Mouse (Mus musculus) cerebellum, postnatal 36 days (tissue): ENCODE measurements around the gene Gm2916.
"Not testable (repeated sequence)": the region's sequence is repeated elsewhere in the genome, so short reads cannot be mapped to it uniquely, and the experiment has no call there.

Experiments used
- DNase-seq, 2 experiments: peaks; one replicate each; pipeline ENCODE4 v3.0.0; 2021 to 2022; ENCODE audit warnings: mixed read lengths in 2 of 2

Gm2916 gene

DNA sequence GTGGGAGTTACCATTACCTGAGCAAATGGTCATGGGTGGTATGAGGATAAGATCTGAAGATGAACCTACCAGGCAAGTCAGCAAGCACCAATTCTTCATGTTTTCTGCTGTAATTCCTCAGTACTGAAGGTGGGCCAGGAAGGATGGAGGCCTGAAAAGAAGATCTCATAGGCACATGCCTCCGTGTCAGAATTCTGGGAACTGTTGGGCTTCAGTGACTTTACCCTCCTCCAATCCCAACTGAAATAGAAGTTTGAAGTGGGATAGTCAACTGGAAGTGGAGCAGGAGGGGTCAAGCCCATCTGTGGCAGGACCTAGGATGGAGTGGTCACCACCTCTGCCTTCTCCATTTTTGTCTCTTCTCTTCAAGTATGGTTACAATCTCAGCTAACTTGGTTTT lies at the start of gene Gm2916:
TSS of gene Gm2916 (plus strand) at position 301 of the 400 bp plus-strand sequence.
- not testable (repeated sequence) for DNase-seq

- not testable (repeated sequence) for DNase-seq
These were observed 38.0 kb upstream of the Gm2916 start, which contains the start of gene Gm3033 for GRCm38 (mm10) chr14:3845945-3846344. TSS of gene Gm3033 (plus strand) at chr14:3846245.

DNA sequence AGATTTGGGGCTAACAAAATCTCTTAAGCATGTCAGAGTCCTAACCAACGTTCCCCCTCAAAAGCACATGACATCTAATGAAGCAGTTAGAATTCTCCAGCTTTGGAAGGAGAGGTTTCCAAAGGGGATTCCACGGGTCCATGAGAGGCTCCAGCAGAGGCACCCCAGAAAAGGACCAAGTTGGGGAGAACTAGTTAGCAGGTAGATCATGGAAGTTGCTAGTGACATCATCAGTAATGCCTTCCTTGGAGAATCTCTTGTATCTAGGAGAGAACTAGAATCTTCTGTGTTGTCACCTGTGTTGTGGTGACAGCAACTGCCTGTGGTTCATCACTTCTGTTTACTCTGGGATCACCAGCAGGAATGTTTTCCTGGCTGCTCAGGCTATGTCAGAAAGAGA lies 47.5 kb downstream of the Gm2916 start, which contains the start of gene Gm3029:
TSS of gene Gm3029 (plus strand) at position 301 of the 400 bp plus-strand sequence.
- not testable (repeated sequence) for DNase-seq

- DNase-seq, result not testable (repeated sequence)
These were observed 79.3 kb downstream of the Gm2916 start, which contains the start of gene Gm3095 for GRCm38 (mm10) chr14:3963247-3963646. TSS of gene Gm3095 (plus strand) at chr14:3963547.
